Mouse (Mus musculus) kidney, adult 2 months (tissue): ENCODE data around the gene Rps4x.

Source experiments
- CTCF ChIP-seq: fragments of 200-500 bp; conservative IDR thresholded peaks from 2 replicates; pipeline ENCODE4 v1.5.1; 2011; ENCODE audit warnings: low read depth, mild to moderate bottlenecking, control low read depth, low read length, moderate library complexity, mixed read lengths; ENCODE audit not compliant: insufficient read depth, insufficient read length
- POLR2A ChIP-seq: fragments of 200-500 bp; IDR thresholded peaks from one replicate; pipeline ENCODE4 v1.6.1; 2011; ENCODE audit warnings: low read depth, low read length, control low read depth

GRCm38 (mm10) chrX:102190840-102191239, 1.6 kb upstream of the Rps4x start:
- TF ChIP-seq CTCF (no peak), POLR2A (no peak)
